Mouse (Mus musculus) bone marrow, adult 2 months (tissue): ENCODE results near the gene Eif2b1.
"Not testable (repeated sequence)": the region's sequence is repeated elsewhere in the genome, so short reads cannot be mapped to it uniquely, and the experiment has no call there.

Experiments
- CTCF ChIP-seq: fragments of 200-500 bp; IDR thresholded peaks from 2 replicates; pipeline ENCODE4 v1.5.1; 2011; ENCODE audit warnings: low read length, control low read depth; ENCODE audit not compliant: control insufficient read depth, insufficient read depth
- POLR2A ChIP-seq: fragments of 200-500 bp; IDR thresholded peaks from 2 replicates; pipeline ENCODE4 v1.6.1; 2011; ENCODE audit warnings: low read depth, mild to moderate bottlenecking, control low read depth, low read length, borderline replicate concordance; ENCODE audit not compliant: control insufficient read depth

GRCm38 (mm10) chr5:124551349-124552093, 27.4 kb downstream of the Eif2b1 start:
- not testable (repeated sequence) for TF ChIP-seq CTCF, POLR2A
